Mouse (Mus musculus): ENCODE results near the gene Hivep3. TPM values are rescaled to one million over a fixed set of nuclear protein-coding genes. Genes with fewer than 3 reads are reported as not detected.

Hivep3 gene
- 30.7 TPM for polyA plus RNA-seq (2015; fragmentation: Illumina TruSeq; extraction: RNeasy Lipid Tissue Mini Kit (QIAGEN cat#74804); ENCODE audit: low read depth, low replicate concordance)

GRCm38 (mm10) chr4:119733184-119733880 lies at the start of gene Hivep3:
Gene Hivep3 (plus strand): TSS chr4:119733784.

DNA sequence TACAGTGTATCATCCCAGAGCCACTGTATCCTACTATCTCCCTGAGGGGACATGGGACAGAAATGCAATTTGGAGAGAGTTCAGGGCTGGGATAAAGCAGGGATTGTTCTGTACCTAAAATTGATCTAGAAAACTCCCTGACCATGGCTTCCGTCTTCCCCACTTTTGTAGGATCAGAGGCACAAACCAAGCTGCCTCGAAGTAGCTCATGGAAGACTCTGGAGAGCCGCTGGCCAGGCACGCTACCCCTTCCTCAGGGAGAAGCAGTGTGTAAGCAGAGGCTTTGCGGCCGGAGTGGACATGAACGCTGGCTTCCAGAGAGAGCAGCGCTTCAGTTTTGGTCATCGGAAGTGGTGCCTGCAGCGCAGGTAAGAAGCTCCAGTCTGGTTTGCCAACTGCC lies 331.1 kb downstream of the Hivep3 start, which contains the start of gene AL607142.1:
TSS of gene AL607142.1 (plus strand) at position 301 of the 400 bp plus-strand sequence.

GRCm38 (mm10) chr4:120161166-120161949 lies 427.8 kb downstream of the Hivep3 start, which contains the start of gene Edn2:
Gene Edn2 (plus strand): TSS chr4:120161206.

Other genes with a start within 250 kb of the Hivep3 start
- gene Rimkla, start 241.2 kb upstream of the Hivep3 start, polyA plus RNA-seq (2015; fragmentation: Illumina TruSeq; extraction: RNeasy Lipid Tissue Mini Kit (QIAGEN cat#74804); ENCODE audit: low read depth, low replicate concordance), result 13.1 TPM
- 35.2 TPM for gene Foxj3, start 196.8 kb upstream of the Hivep3 start, polyA plus RNA-seq (2015; fragmentation: Illumina TruSeq; extraction: RNeasy Lipid Tissue Mini Kit (QIAGEN cat#74804); ENCODE audit: low read depth, low replicate concordance)
- 16.1 TPM for gene Frg2f1, start 194.3 kb upstream of the Hivep3 start, polyA plus RNA-seq (2015; fragmentation: Illumina TruSeq; extraction: RNeasy Lipid Tissue Mini Kit (QIAGEN cat#74804); ENCODE audit: low read depth, low replicate concordance)
- not detected for gene Guca2a, start 96.1 kb upstream of the Hivep3 start, polyA plus RNA-seq (2015; fragmentation: Illumina TruSeq; extraction: RNeasy Lipid Tissue Mini Kit (QIAGEN cat#74804); ENCODE audit: low read depth, low replicate concordance)
- not detected for gene Guca2b, start 74.8 kb upstream of the Hivep3 start, polyA plus RNA-seq (2015; fragmentation: Illumina TruSeq; extraction: RNeasy Lipid Tissue Mini Kit (QIAGEN cat#74804); ENCODE audit: low read depth, low replicate concordance)